Mouse (Mus musculus): ENCODE measurements around the gene Chst2. TPM values are rescaled to one million over a fixed set of nuclear protein-coding genes. Genes with fewer than 3 reads are reported as not detected.
A peak's percentile ranks its signal among the peaks of the same experiment; 100 is the strongest.

The Chst2 gene
- polyA plus RNA-seq, 1 experiment from 2014 or later = 10.1 TPM

- ATAC-seq (ENCODE audit: insufficient number of reproducible peaks, insufficient read depth, low FRiP score, low TSS enrichment) = peak; percentile 22
Measured at GRCm38 (mm10) chr9:95405946-95406570, 464 bp downstream of the Chst2 start.

DNA sequence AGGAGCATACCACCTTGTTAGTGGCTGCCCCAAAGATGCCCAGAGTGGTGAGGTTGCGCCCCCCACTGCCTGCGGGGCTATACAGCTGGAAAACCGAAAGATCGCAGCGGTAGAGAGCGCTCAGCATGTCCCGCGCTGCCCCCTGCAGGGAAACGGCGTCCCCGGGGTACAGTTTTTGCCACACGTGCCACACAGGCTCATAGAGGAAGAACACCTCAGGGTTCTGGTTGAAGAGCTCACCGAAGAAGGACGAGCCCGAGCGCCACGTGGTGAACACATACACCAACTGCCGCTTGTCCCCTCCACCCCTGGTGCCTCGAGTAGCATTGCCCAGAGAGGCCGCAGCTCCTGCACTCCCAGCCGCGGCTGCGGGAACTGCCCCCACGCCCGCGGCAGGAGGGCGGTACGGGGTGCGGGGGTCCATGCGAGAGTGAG, 994 bp downstream of the Chst2 start:
- peak overlapping the region; percentile 87 for H3K9ac ChIP-seq
- peaks cover 27% of the 10 kb centered on the region for H3K4me1 ChIP-seq
- H3K36me3 ChIP-seq = peaks cover 6% of the 10 kb centered on the region; the same call in 1 of the 2 replicates
- ATAC-seq (ENCODE audit: insufficient number of reproducible peaks, insufficient read depth, low FRiP score, low TSS enrichment) = peak; percentile 2; the same call in 1 of the 2 replicates
- no peaks in the 10 kb centered on the region for H3K9me3 ChIP-seq
- peak overlapping the region; percentile 78 for H3K4me3 ChIP-seq
- WGBS = 1% methylated on average over 30 of the region's 30 CpGs
- peak overlapping the region; percentile 91 for H3K4me2 ChIP-seq (replicated peaks)
- no peaks in the 10 kb centered on the region for H3K27me3 ChIP-seq
- H3K27ac ChIP-seq = peak overlapping the region; percentile 90; the same call in 1 of the 2 replicates

More at GRCm38 (mm10) chr9:95405946-95406570, 464 bp downstream of the Chst2 start:
- no peaks in the 10 kb centered on the region for H3K9me3 ChIP-seq
- under 1% methylated on average over 67 of the region's 72 CpGs for whole genome bisulfite sequencing
- no peaks in the 10 kb centered on the region for H3K27me3 ChIP-seq
- peak overlapping the region; percentile 78 for H3K4me3 ChIP-seq
- H3K27ac ChIP-seq = peak overlapping the region; percentile 90
- H3K4me1 ChIP-seq = peaks cover 27% of the 10 kb centered on the region
- H3K4me2 ChIP-seq (replicated peaks) = peak overlapping the region; percentile 91
- peak overlapping the region; percentile 87 for H3K9ac ChIP-seq
- peaks cover 6% of the 10 kb centered on the region; the same call in 1 of the 2 replicates for H3K36me3 ChIP-seq

GRCm38 (mm10) chr9:95404811-95405465, 1.6 kb downstream of the Chst2 start:
- H3K4me3 ChIP-seq = peak overlapping the region; percentile 78
- no peaks in the 10 kb centered on the region for H3K27me3 ChIP-seq
- H3K36me3 ChIP-seq = peaks cover 6% of the 10 kb centered on the region; the same call in 1 of the 2 replicates
- peak overlapping the region; percentile 91 for H3K4me2 ChIP-seq (replicated peaks)
- no peak for ATAC-seq (ENCODE audit: insufficient number of reproducible peaks, insufficient read depth, low FRiP score, low TSS enrichment)
- H3K27ac ChIP-seq = no peak overlapping the region
- peaks cover 27% of the 10 kb centered on the region for H3K4me1 ChIP-seq
- H3K9ac ChIP-seq = peak overlapping the region; percentile 87; the same call in 1 of the 2 replicates
- 69% methylated on average over 38 of the region's 38 CpGs for WGBS
- H3K9me3 ChIP-seq = no peaks in the 10 kb centered on the region

GRCm38 (mm10) chr9:95401686-95402085, 4.8 kb downstream of the Chst2 start:
- Histone ChIP-seq H3K4me1 (peaks cover 22% of the 10 kb centered on the region), H3K4me3 (no peak overlapping the region)

GRCm38 (mm10) chr9:95392011-95392410, 14.5 kb downstream of the Chst2 start:
- Histone ChIP-seq H3K9ac (no peak overlapping the region), H3K36me3 (no peaks in the 10 kb centered on the region), H3K4me1 (no peaks in the 10 kb centered on the region), H3K4me2 (replicated peaks) (no peak overlapping the region), H3K9me3 (no peaks in the 10 kb centered on the region), H3K27ac (no peak overlapping the region), H3K27me3 (no peaks in the 10 kb centered on the region), H3K4me3 (no peak overlapping the region)
- ATAC-seq (ENCODE audit: insufficient number of reproducible peaks, insufficient read depth, low FRiP score, low TSS enrichment) = no peak
- 15% methylated on average over 1 of the region's 1 CpGs for WGBS

More at GRCm38 (mm10) chr9:95401686-95402085, 4.8 kb downstream of the Chst2 start:
- Histone ChIP-seq H3K27ac (no peak overlapping the region), H3K9ac (no peak overlapping the region), H3K27me3 (no peaks in the 10 kb centered on the region), H3K4me2 (replicated peaks) (no peak overlapping the region), H3K36me3 (peaks cover 6% of the 10 kb centered on the region; the same call in 1 of the 2 replicates), H3K9me3 (no peaks in the 10 kb centered on the region)
- ATAC-seq (ENCODE audit: insufficient number of reproducible peaks, insufficient read depth, low FRiP score, low TSS enrichment) = no peak
- WGBS = 25% methylated on average over 5 of the region's 5 CpGs

- Histone ChIP-seq H3K27ac (no peak overlapping the region), H3K27me3 (no peaks in the 10 kb centered on the region), H3K4me1 (no peaks in the 10 kb centered on the region), H3K4me3 (no peak overlapping the region), H3K36me3 (no peaks in the 10 kb centered on the region), H3K9ac (no peak overlapping the region), H3K9me3 (no peaks in the 10 kb centered on the region), H3K4me2 (replicated peaks) (no peak overlapping the region)
- 92% methylated on average over 3 of the region's 3 CpGs for WGBS
- ATAC-seq (ENCODE audit: insufficient number of reproducible peaks, insufficient read depth, low FRiP score, low TSS enrichment) = no peak
Measured at GRCm38 (mm10) chr9:95389956-95390355, 16.6 kb downstream of the Chst2 start.

GRCm38 (mm10) chr9:95387881-95388380, 18.6 kb downstream of the Chst2 start:
- WGBS = 82% methylated on average over 8 of the region's 8 CpGs
- Histone ChIP-seq H3K4me1 (no peaks in the 10 kb centered on the region), H3K27ac (no peak overlapping the region), H3K36me3 (no peaks in the 10 kb centered on the region), H3K4me2 (replicated peaks) (no peak overlapping the region), H3K4me3 (no peak overlapping the region), H3K9ac (no peak overlapping the region), H3K27me3 (no peaks in the 10 kb centered on the region), H3K9me3 (no peaks in the 10 kb centered on the region)
- no peak for ATAC-seq (ENCODE audit: insufficient number of reproducible peaks, insufficient read depth, low FRiP score, low TSS enrichment)

DNA sequence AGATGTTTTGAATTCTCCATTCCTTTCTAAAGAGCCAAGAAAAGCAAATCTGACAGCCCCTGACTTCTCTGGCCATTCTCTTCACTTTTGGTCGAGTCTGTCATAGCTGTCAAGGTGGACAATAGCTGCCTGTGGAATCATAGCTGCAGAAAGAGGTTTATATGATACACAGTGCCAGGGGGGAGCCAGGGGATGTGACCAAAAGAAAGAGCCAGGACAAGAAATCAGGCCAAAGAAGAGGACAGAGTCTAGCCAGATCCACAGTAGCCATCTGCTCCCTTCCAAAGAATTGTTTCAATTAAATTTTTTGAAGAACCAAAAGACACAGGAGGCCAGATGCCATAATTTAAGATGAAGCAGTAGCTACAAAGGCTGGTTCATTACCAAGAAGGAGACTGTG, 30.6 kb downstream of the Chst2 start:
- H3K4me1 ChIP-seq = no peaks in the 10 kb centered on the region
- H3K4me3 ChIP-seq = no peak overlapping the region
- WGBS = 56% methylated on average over 1 of the region's 1 CpGs
- H3K36me3 ChIP-seq = no peaks in the 10 kb centered on the region
- no peaks in the 10 kb centered on the region for H3K27me3 ChIP-seq
- no peak overlapping the region for H3K9ac ChIP-seq
- no peaks in the 10 kb centered on the region for H3K9me3 ChIP-seq
- no peak overlapping the region for H3K4me2 ChIP-seq (replicated peaks)
- no peak for ATAC-seq (ENCODE audit: insufficient number of reproducible peaks, insufficient read depth, low FRiP score, low TSS enrichment)
- no peak overlapping the region for H3K27ac ChIP-seq

DNA sequence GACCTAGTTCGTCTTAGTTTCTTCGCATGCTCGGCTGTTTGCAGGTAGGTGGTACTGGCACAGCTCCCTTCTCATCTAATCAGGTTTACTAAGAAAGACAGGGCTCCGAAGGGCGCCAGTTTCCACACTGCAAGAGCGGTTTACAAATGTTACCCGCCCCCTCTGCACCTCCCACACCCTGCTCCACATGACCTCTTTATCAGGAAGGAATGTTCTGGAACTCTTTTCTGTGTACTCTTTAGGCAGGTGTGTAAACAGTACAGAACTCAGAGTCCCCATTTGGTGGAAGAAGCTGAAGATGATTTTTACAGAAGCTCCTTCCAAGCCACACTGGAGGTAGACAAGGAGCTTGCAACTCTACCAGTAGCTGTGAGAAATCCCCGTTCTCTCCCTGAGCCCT, 31.2 kb downstream of the Chst2 start:
- ATAC-seq (ENCODE audit: insufficient number of reproducible peaks, insufficient read depth, low FRiP score, low TSS enrichment) = no peak
- Histone ChIP-seq H3K4me2 (replicated peaks) (no peak overlapping the region), H3K27ac (no peak overlapping the region), H3K36me3 (no peaks in the 10 kb centered on the region), H3K27me3 (no peaks in the 10 kb centered on the region), H3K9ac (no peak overlapping the region), H3K4me3 (no peak overlapping the region), H3K9me3 (no peaks in the 10 kb centered on the region), H3K4me1 (no peaks in the 10 kb centered on the region)
- 84% methylated on average over 8 of the region's 8 CpGs for WGBS

GRCm38 (mm10) chr9:95373741-95374140, 32.8 kb downstream of the Chst2 start:
- no peak overlapping the region for H3K9ac ChIP-seq
- H3K9me3 ChIP-seq = no peaks in the 10 kb centered on the region
- H3K36me3 ChIP-seq = no peaks in the 10 kb centered on the region
- H3K4me1 ChIP-seq = no peaks in the 10 kb centered on the region
- no peak overlapping the region for H3K4me2 ChIP-seq (replicated peaks)
- 94% methylated on average over 1 of the region's 1 CpGs for WGBS
- H3K27me3 ChIP-seq = no peaks in the 10 kb centered on the region
- no peak overlapping the region for H3K27ac ChIP-seq
- ATAC-seq (ENCODE audit: insufficient number of reproducible peaks, insufficient read depth, low FRiP score, low TSS enrichment) = no peak
- no peak overlapping the region for H3K4me3 ChIP-seq

DNA sequence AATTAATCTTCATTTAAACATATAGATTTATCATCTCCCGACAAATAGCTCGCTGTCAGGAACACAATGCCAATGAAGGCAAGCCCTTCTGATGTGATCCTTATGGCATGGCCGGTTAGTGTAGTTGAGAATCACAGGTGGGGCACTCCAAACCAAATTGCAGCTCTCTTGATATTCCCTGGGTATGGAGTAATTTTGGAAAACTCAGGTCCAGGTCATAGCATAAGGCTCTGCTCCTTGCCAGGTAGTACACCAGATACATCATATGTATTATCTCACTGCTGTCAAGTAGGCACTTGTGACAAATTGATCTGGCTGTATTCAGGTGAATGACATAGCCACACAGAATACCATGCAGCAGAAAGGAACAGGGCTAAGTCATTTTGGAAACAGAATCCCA, 40.6 kb downstream of the Chst2 start:
- WGBS = 93% methylated on average over 3 of the region's 3 CpGs

More for the DNA sequence above, 40.6 kb downstream of the Chst2 start:
- no peak for ATAC-seq (ENCODE audit: insufficient number of reproducible peaks, insufficient read depth, low FRiP score, low TSS enrichment)
- Histone ChIP-seq H3K36me3 (no peaks in the 10 kb centered on the region), H3K9ac (no peak overlapping the region), H3K4me3 (no peak overlapping the region), H3K4me1 (no peaks in the 10 kb centered on the region), H3K27ac (no peak overlapping the region), H3K9me3 (no peaks in the 10 kb centered on the region), H3K27me3 (no peaks in the 10 kb centered on the region), H3K4me2 (replicated peaks) (no peak overlapping the region)
